Mouse (Mus musculus): ENCODE data around the gene Celsr2. TPM values are rescaled to one million over a fixed set of nuclear protein-coding genes. Genes with fewer than 3 reads are reported as not detected.

Gene Celsr2
- polyA plus RNA-seq, 1 experiment from 2014 or later = 4.9 TPM

GRCm38 (mm10) chr3:108392793-108393192 lies 22.6 kb downstream of the Celsr2 start:
- 0 out of 2 replicates have a peak, but pooled peaks cover 6% of the 10 kb centered on the region for H3K4me1 ChIP-seq (ENCODE audit: control insufficient read depth, insufficient read depth, low read length)
- 0 out of 2 replicates have a peak overlapping the region, but pooled peaks have one; percentile 12 for H3K9ac ChIP-seq (ENCODE audit: low read length)
- H3K9me3 ChIP-seq (ENCODE audit: control insufficient read depth, low read length) = no peaks in the 10 kb centered on the region
- H3K4me2 ChIP-seq (ENCODE audit: low read depth, severe bottlenecking) = no peak overlapping the region
- no peaks in the 10 kb centered on the region for H3K36me3 ChIP-seq (ENCODE audit: control insufficient read depth, insufficient read depth, low read length)
- DNase-seq (ENCODE audit: low spot score) = no peak
- ATAC-seq (ENCODE audit: insufficient number of reproducible peaks, low FRiP score, low TSS enrichment, low read depth) = no peak
- H3K27me3 ChIP-seq (ENCODE audit: control insufficient read depth, insufficient read depth, low read length) = no peaks in the 10 kb centered on the region
- no peak overlapping the region for H3K4me3 ChIP-seq (ENCODE audit: low read depth, low read length)
- 52% methylated on average over 15 of the region's 15 CpGs for WGBS
- no peak overlapping the region for H3K27ac ChIP-seq (replicated peaks; ENCODE audit: low read depth, low read length)

DNA sequence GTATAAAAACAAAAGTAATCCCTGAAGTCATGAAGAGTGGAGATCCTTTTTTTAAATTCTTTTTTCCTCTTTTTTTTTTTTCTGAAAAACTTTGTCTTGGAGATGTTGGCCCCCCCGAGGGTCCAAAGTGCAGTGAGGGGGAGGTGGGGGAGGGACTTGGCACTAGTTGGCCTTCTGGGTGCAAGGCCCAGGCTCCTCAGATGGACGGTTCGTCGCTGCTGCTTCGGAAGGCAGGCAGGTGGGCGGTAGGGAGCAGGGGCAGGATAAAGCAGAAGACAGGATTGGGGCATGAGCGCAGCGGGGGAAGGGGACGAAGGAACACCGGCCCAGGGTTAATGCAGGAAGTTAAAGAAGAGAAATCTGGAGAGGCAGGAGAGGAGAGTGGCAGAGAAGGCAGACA lies 23.1 kb downstream of the Celsr2 start:
- no peak for DNase-seq (ENCODE audit: low spot score)
- no peak for ATAC-seq (ENCODE audit: insufficient number of reproducible peaks, low FRiP score, low TSS enrichment, low read depth)
- Histone ChIP-seq H3K36me3 (ENCODE audit: control insufficient read depth, insufficient read depth, low read length) (no peaks in the 10 kb centered on the region), H3K4me3 (ENCODE audit: low read depth, low read length) (no peak overlapping the region), H3K27ac (replicated peaks; ENCODE audit: low read depth, low read length) (no peak overlapping the region), H3K4me2 (ENCODE audit: low read depth, severe bottlenecking) (no peak overlapping the region), H3K27me3 (ENCODE audit: control insufficient read depth, insufficient read depth, low read length) (no peaks in the 10 kb centered on the region), H3K4me1 (ENCODE audit: control insufficient read depth, insufficient read depth, low read length) (0 out of 2 replicates have a peak, but pooled peaks cover 6% of the 10 kb centered on the region), H3K9me3 (ENCODE audit: control insufficient read depth, low read length) (no peaks in the 10 kb centered on the region), H3K9ac (ENCODE audit: low read length) (0 out of 2 replicates have a peak overlapping the region, but pooled peaks have one; percentile 12)
- 20% methylated on average over 10 of the region's 10 CpGs for WGBS

DNA sequence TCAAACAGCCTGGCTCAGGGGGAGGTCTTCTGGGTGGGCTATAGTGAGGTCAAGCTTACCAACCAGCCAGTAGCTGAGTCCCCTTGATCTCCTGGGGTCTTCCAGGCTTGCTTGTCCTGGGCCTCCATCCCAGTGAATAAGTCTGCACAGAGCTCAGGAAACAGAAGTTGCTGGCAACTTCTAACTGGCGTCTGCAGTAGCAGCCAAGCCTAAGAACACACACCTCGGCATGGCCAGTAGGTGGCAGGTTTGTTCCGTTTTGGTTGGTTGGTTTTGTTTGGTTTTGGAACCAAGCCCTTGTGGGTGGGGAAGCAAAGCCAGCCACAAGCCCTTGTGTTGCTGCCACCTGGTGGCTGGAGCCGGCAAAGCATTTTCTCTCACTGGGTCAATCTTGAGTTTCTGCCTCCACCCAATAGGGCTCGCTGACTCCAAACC lies 26.2 kb downstream of the Celsr2 start:
- H3K4me1 ChIP-seq (ENCODE audit: control insufficient read depth, insufficient read depth, low read length) = peaks cover 18% of the 10 kb centered on the region
- WGBS = 0% methylated on average over 5 of the region's 5 CpGs
- peak; percentile 100 for DNase-seq (ENCODE audit: low spot score)
- 0 out of 2 replicates have a peak overlapping the region, but pooled peaks have one; percentile 70 for H3K27ac ChIP-seq (replicated peaks; ENCODE audit: low read depth, low read length)
- H3K4me2 ChIP-seq (ENCODE audit: low read depth, severe bottlenecking) = no peak overlapping the region
- H3K9me3 ChIP-seq (ENCODE audit: control insufficient read depth, low read length) = no peaks in the 10 kb centered on the region
- 0 out of 2 replicates have a peak overlapping the region, but pooled peaks have one; percentile 45 for H3K9ac ChIP-seq (ENCODE audit: low read length)
- H3K36me3 ChIP-seq (ENCODE audit: control insufficient read depth, insufficient read depth, low read length) = no peaks in the 10 kb centered on the region; the same call in 1 of the 2 replicates
- ATAC-seq (ENCODE audit: insufficient number of reproducible peaks, low FRiP score, low TSS enrichment, low read depth) = peak; percentile 73
- H3K4me3 ChIP-seq (ENCODE audit: low read depth, low read length) = no peak overlapping the region
- no peaks in the 10 kb centered on the region for H3K27me3 ChIP-seq (ENCODE audit: control insufficient read depth, insufficient read depth, low read length)

DNA sequence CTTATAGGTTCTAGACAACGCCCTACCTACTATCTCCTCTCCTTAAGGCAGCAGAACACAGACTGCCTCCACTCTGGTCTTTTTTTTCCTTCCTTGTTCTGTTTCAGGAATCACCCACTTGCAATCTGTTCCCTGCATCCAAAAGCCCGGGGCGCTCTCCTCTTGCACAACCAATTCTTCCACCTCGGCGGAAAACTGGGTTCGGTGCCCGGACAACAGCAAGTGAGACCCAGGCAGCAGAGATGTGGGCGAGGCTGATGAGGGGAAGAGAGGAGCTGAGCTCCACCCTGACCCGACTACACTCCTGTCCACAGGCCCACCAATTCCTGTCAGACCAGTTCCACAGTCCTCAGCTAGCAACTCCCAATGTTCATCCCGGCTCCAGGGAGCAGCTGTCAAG lies 29.2 kb downstream of the Celsr2 start:
- H3K9me3 ChIP-seq (ENCODE audit: control insufficient read depth, low read length) = no peaks in the 10 kb centered on the region
- no peaks in the 10 kb centered on the region for H3K27me3 ChIP-seq (ENCODE audit: control insufficient read depth, insufficient read depth, low read length)
- WGBS = 93% methylated on average over 10 of the region's 10 CpGs
- H3K4me1 ChIP-seq (ENCODE audit: control insufficient read depth, insufficient read depth, low read length) = peaks cover 25% of the 10 kb centered on the region
- ATAC-seq (ENCODE audit: insufficient number of reproducible peaks, low FRiP score, low TSS enrichment, low read depth) = no peak
- H3K4me2 ChIP-seq (ENCODE audit: low read depth, severe bottlenecking) = no peak overlapping the region
- DNase-seq (ENCODE audit: low spot score) = no peak
- no peaks in the 10 kb centered on the region; the same call in 1 of the 2 replicates for H3K36me3 ChIP-seq (ENCODE audit: control insufficient read depth, insufficient read depth, low read length)
- no peak overlapping the region for H3K27ac ChIP-seq (replicated peaks; ENCODE audit: low read depth, low read length)
- H3K4me3 ChIP-seq (ENCODE audit: low read depth, low read length) = no peak overlapping the region
- no peak overlapping the region for H3K9ac ChIP-seq (ENCODE audit: low read length)

GRCm38 (mm10) chr3:108384425-108384824 lies 30.9 kb downstream of the Celsr2 start:
- no peak for ATAC-seq (ENCODE audit: insufficient number of reproducible peaks, low FRiP score, low TSS enrichment, low read depth)
- H3K27me3 ChIP-seq (ENCODE audit: control insufficient read depth, insufficient read depth, low read length) = no peaks in the 10 kb centered on the region
- no peaks in the 10 kb centered on the region; the same call in 1 of the 2 replicates for H3K36me3 ChIP-seq (ENCODE audit: control insufficient read depth, insufficient read depth, low read length)
- no peak overlapping the region for H3K27ac ChIP-seq (replicated peaks; ENCODE audit: low read depth, low read length)
- H3K4me2 ChIP-seq (ENCODE audit: low read depth, severe bottlenecking) = peak overlapping the region; percentile 88
- H3K4me3 ChIP-seq (ENCODE audit: low read depth, low read length) = peak overlapping the region; percentile 54
- H3K4me1 ChIP-seq (ENCODE audit: control insufficient read depth, insufficient read depth, low read length) = peaks cover 25% of the 10 kb centered on the region
- WGBS = 40% methylated on average over 2 of the region's 2 CpGs
- peak overlapping the region; percentile 63 for H3K9ac ChIP-seq (ENCODE audit: low read length)
- no peak for DNase-seq (ENCODE audit: low spot score)
- no peaks in the 10 kb centered on the region for H3K9me3 ChIP-seq (ENCODE audit: control insufficient read depth, low read length)

- ATAC-seq (ENCODE audit: insufficient number of reproducible peaks, low FRiP score, low TSS enrichment, low read depth) (peak; percentile 90), DNase-seq (ENCODE audit: low spot score) (peak; percentile 94)
- Histone ChIP-seq H3K27ac (replicated peaks; ENCODE audit: low read depth, low read length) (peak within 1 kb of the TSS; percentile 16; the same call in 1 of the 2 replicates), H3K4me3 (ENCODE audit: low read depth, low read length) (peak within 1 kb of the TSS; percentile 54), H3K27me3 (ENCODE audit: control insufficient read depth, insufficient read depth, low read length) (no peaks in the 10 kb centered on the region), H3K4me1 (ENCODE audit: control insufficient read depth, insufficient read depth, low read length) (peaks cover 22% of the 10 kb centered on the region), H3K9me3 (ENCODE audit: control insufficient read depth, low read length) (no peaks in the 10 kb centered on the region), H3K9ac (ENCODE audit: low read length) (peak within 1 kb of the TSS; percentile 63), H3K36me3 (ENCODE audit: control insufficient read depth, insufficient read depth, low read length) (no peaks in the 10 kb centered on the region; the same call in 1 of the 2 replicates), H3K4me2 (ENCODE audit: low read depth, severe bottlenecking) (peak within 1 kb of the TSS; percentile 88)
- 1% methylated on average over 44 of the region's 44 CpGs for WGBS
These were observed 31.6 kb downstream of the Celsr2 start, which contains the start of gene Psrc1 for GRCm38 (mm10) chr3:108383485-108384354. Gene Psrc1 (plus strand): TSS chr3:108383839.

DNA sequence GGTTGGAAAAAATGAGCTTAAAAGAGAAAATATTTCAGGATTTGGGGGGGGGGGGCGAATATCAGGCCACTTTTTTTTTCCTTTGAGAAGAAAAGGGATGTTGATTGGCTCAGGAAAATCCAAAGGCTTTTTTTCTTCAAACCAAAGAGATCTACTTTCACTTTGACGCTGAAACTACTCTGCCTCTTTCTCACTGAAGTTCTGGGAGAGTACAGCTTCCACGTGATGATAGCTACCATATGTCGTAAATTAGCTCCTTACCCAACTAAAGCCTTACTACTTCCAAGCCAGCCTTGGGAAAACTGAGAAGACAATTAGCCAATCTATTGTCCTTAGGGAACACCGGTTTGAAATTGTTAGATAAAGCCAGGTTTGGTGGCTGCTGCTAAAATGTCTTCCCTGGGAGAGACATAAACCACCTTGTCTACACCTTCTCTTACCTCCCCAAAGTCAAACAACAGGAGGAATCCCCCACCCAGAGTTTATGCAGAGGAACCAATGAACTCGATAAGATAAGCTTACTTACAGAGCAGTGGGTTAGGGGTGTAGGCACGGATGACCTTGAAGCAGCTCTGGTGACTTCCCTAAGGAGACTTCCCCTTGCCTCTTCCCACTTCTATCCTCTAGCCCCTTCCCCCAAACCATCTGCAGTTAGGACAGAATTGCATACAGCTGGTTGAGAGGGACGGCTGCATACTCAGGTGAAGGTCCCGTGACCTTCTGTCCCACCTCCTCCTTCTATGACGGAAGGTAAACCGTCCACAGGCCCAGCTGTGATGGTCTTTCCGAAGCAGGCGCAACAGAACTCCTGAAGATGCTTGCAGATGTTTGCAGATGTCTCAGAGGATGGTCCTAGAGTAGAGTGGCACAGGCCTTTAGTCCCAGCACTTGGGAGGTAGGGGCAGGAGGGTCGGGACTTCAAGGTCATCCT lies 33.1 kb downstream of the Celsr2 start:
- H3K4me3 ChIP-seq (ENCODE audit: low read depth, low read length) = no peak overlapping the region
- ATAC-seq (ENCODE audit: insufficient number of reproducible peaks, low FRiP score, low TSS enrichment, low read depth) (no peak), DNase-seq (ENCODE audit: low spot score) (no peak)
- H3K4me1 ChIP-seq (ENCODE audit: control insufficient read depth, insufficient read depth, low read length) = peaks cover 22% of the 10 kb centered on the region
- H3K9ac ChIP-seq (ENCODE audit: low read length) = no peak overlapping the region
- no peaks in the 10 kb centered on the region; the same call in 1 of the 2 replicates for H3K36me3 ChIP-seq (ENCODE audit: control insufficient read depth, insufficient read depth, low read length)
- H3K27me3 ChIP-seq (ENCODE audit: control insufficient read depth, insufficient read depth, low read length) = no peaks in the 10 kb centered on the region
- no peak overlapping the region for H3K27ac ChIP-seq (replicated peaks; ENCODE audit: low read depth, low read length)
- H3K4me2 ChIP-seq (ENCODE audit: low read depth, severe bottlenecking) = peak overlapping the region; percentile 23; the same call in 1 of the 2 replicates
- WGBS = 57% methylated on average over 14 of the region's 14 CpGs
- H3K9me3 ChIP-seq (ENCODE audit: control insufficient read depth, low read length) = no peaks in the 10 kb centered on the region

DNA sequence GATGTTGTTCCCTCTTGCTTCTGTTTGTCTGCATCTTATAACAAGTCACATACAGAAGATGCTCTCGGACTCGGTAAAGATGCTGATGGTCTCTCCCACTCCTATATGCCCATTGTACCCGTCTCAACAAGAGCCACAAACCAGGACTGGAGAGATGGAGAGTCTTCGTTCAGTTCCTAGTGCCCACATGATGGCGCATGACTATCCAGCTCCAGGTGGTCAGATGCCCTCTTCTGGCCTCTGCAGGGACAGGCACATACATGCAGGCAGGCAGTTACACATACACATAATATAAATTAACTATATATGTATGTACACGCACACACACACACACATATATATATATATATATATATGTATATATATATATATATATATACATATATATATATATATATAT lies 34.7 kb downstream of the Celsr2 start:
- Histone ChIP-seq H3K4me1 (ENCODE audit: control insufficient read depth, insufficient read depth, low read length) (peaks cover 22% of the 10 kb centered on the region), H3K9me3 (ENCODE audit: control insufficient read depth, low read length) (no peaks in the 10 kb centered on the region), H3K36me3 (ENCODE audit: control insufficient read depth, insufficient read depth, low read length) (no peaks in the 10 kb centered on the region; the same call in 1 of the 2 replicates), H3K4me2 (ENCODE audit: low read depth, severe bottlenecking) (no peak overlapping the region), H3K27ac (replicated peaks; ENCODE audit: low read depth, low read length) (no peak overlapping the region), H3K9ac (ENCODE audit: low read length) (no peak overlapping the region), H3K4me3 (ENCODE audit: low read depth, low read length) (no peak overlapping the region), H3K27me3 (ENCODE audit: control insufficient read depth, insufficient read depth, low read length) (no peaks in the 10 kb centered on the region)
- WGBS = 72% methylated on average over 6 of the region's 6 CpGs
- DNase-seq (ENCODE audit: low spot score) (no peak), ATAC-seq (ENCODE audit: insufficient number of reproducible peaks, low FRiP score, low TSS enrichment, low read depth) (no peak)
